Mouse (Mus musculus): ENCODE measurements around the gene Gm17455. TPM values are rescaled to one million over a fixed set of nuclear protein-coding genes. Genes with fewer than 3 reads are reported as not detected.
A peak's percentile ranks its signal among the peaks of the same experiment; 100 is the strongest.

Gm17455 gene
- total and polyA plus RNA-seq, 3 experiments = 0.12 TPM; not detected in 2

GRCm38 (mm10) chr10:60373937-60374578, 25.5 kb upstream of the Gm17455 start:
- peak; percentile 68 for DNase-seq

- no peak for DNase-seq
Observed at GRCm38 (mm10) chr10:60376704-60377103, 22.8 kb upstream of the Gm17455 start.

GRCm38 (mm10) chr10:60379419-60379957, 20.0 kb upstream of the Gm17455 start:
- no peak for DNase-seq

- DNase-seq = no peak
Observed at GRCm38 (mm10) chr10:60380229-60380628, 19.3 kb upstream of the Gm17455 start.

GRCm38 (mm10) chr10:60381142-60381925, 18.2 kb upstream of the Gm17455 start:
- no peak for DNase-seq

GRCm38 (mm10) chr10:60388332-60388731, 11.2 kb upstream of the Gm17455 start:
- no peak for DNase-seq

- DNase-seq = peak; percentile 30
Observed at GRCm38 (mm10) chr10:60389447-60389865, 10.1 kb upstream of the Gm17455 start.

- DNase-seq = no peak
Observed at GRCm38 (mm10) chr10:60390177-60390903, 9.2 kb upstream of the Gm17455 start.

GRCm38 (mm10) chr10:60390904-60391420, 8.6 kb upstream of the Gm17455 start:
- no peak for DNase-seq

GRCm38 (mm10) chr10:60391661-60392060, 7.9 kb upstream of the Gm17455 start:
- DNase-seq = no peak

GRCm38 (mm10) chr10:60394936-60395335, 4.6 kb upstream of the Gm17455 start:
- DNase-seq = no peak

- DNase-seq = peak; percentile 33
Observed at GRCm38 (mm10) chr10:60395605-60396004, 3.9 kb upstream of the Gm17455 start.

- no peak for DNase-seq
Observed at GRCm38 (mm10) chr10:60398051-60398814, 1.3 kb upstream of the Gm17455 start.

- DNase-seq = no peak
Observed at GRCm38 (mm10) chr10:60400507-60401295, 1.2 kb downstream of the Gm17455 start.

GRCm38 (mm10) chr10:60405460-60406177, 6.1 kb downstream of the Gm17455 start:
- peak; percentile 9 for DNase-seq

GRCm38 (mm10) chr10:60407831-60408230, 8.3 kb downstream of the Gm17455 start:
- peak; percentile 49 for DNase-seq

GRCm38 (mm10) chr10:60411794-60412193, 12.3 kb downstream of the Gm17455 start:
- no peak for DNase-seq

- DNase-seq = no peak
Observed at GRCm38 (mm10) chr10:60413756-60414155, 14.2 kb downstream of the Gm17455 start.

GRCm38 (mm10) chr10:60417041-60417440, 17.5 kb downstream of the Gm17455 start:
- no peak for DNase-seq

- DNase-seq = peak; percentile 54
Observed at GRCm38 (mm10) chr10:60418137-60418536, 18.6 kb downstream of the Gm17455 start.

Measured in adrenal gland, adult 2 months (tissue).